Mouse (Mus musculus) forebrain, embryonic 12.5 days (tissue): ENCODE data around the gene Mllt10. TPM values are rescaled to one million over a fixed set of nuclear protein-coding genes. Genes with fewer than 3 reads are reported as not detected.

Source experiments
- ATAC-seq: fragments of 200-750 bp; cut with Nextera tagmentation; 2 replicates; pipeline ENCODE4 v1.8.0; 2017; ENCODE audit warnings: moderate TSS enrichment; ENCODE audit not compliant: low FRiP score
- H3K27ac ChIP-seq: fragments of 300-500 bp; sonication (generic); 2 replicates; pipeline ENCODE4 v1.5.1; 2016; ENCODE audit warnings: mild to moderate bottlenecking
- H3K27me3 ChIP-seq: fragments of 300-500 bp; sonication (generic); 2 replicates; pipeline ENCODE4 v1.6.1; 2016; ENCODE audit warnings: mild to moderate bottlenecking
- H3K36me3 ChIP-seq: fragments of 300-500 bp; sonication (generic); replicated peaks from 2 replicates; pipeline ENCODE4 v1.6.1; 2016; ENCODE audit warnings: mild to moderate bottlenecking
- H3K4me1 ChIP-seq: fragments of 300-500 bp; sonication (generic); 2 replicates; pipeline ENCODE4 v1.6.1; 2016
- H3K4me2 ChIP-seq: fragments of 300-500 bp; sonication (generic); 2 replicates; pipeline ENCODE4 v1.6.1; 2016; ENCODE audit warnings: mild to moderate bottlenecking, moderate library complexity
- H3K4me3 ChIP-seq: fragments of 300-500 bp; sonication (generic); replicated peaks from 2 replicates; pipeline ENCODE4 v1.5.1; 2016; ENCODE audit warnings: mild to moderate bottlenecking
- H3K9ac ChIP-seq: fragments of 300-500 bp; sonication (generic); 2 replicates; pipeline ENCODE4 v1.6.1; 2016; ENCODE audit warnings: mild to moderate bottlenecking
- H3K9me3 ChIP-seq: fragments of 300-500 bp; sonication (generic); 2 replicates; pipeline ENCODE4 v1.6.1; 2016
- WGBS: fragments of 180-500 bp; shearing (Covaris S2); methylation state at CpG from one replicate; pipeline ENCODE4 v1.1.7; 2016; 5-methylcytosine and 5-hydroxymethylcytosine counted together
- polyA plus RNA-seq: library from polyadenylated mRNA; unstranded; fragments of >200 nt; fragmentation: Nextera tagmentation; extraction: Ambion mirVana; gene quantifications from 2 replicates; pipeline ENCODE4 v1.2.1, GENCODE M21; 2016

The Mllt10 gene
- 61.7 and 76.8 TPM in 2 replicates for polyA plus RNA-seq

DNA sequence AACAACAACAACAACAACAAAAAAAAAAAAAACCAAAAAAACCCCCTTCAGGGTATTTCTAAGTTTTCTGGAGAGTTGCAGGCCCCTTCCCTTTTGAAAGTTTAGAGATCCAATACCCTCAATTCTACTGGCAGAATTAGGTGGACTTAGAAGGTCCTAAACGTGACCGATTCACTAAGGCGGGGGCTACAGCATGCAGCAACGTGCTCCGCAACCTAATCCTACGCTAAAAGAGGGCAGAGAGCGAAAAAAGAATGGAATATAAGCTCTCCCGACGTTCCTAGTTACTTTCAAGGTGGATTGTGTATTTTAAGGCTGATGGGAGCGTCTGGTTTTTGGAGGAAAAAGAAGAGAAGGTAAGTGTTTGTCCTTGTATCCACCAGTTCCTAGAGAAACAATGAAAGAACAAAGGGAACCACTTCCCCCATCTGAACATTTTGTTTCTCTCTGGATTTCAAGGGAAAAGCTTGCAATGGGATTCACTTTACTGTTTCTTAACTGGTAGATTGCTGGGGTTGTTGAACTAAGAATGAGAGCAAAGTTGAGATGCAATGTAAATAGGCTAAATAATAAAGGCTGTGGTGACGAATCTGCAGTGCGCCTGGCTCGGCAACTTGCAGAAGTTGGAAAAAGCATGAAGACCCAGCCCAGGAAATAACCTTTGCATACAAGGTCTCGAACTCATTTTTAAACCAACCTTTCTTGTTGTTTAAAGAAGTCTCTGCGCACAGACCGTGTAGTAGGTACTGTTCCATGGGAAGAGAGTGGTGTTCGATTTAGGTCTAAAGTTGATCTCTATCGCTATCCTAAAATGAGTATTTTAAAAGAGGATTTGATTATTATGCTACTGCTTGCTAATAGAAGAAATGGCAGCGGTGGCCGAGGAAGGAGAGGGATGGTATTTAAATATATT is at the start of gene Mllt10:
Gene Mllt10, plus strand, starts transcription at position 222 of the 913 bp plus-strand sequence.
- H3K4me2 ChIP-seq, result peak within 1 kb of the TSS; percentile 96
- no peaks in the 10 kb centered on the region for H3K36me3 ChIP-seq
- peak within 1 kb of the TSS; percentile 98 for H3K9ac ChIP-seq
- peak within 1 kb of the TSS; percentile 99 for H3K27ac ChIP-seq
- no peak for ATAC-seq
- no peaks in the 10 kb centered on the region for H3K27me3 ChIP-seq
- H3K4me1 ChIP-seq, result peaks cover 51% of the 10 kb centered on the region
- WGBS, result under 1% methylated on average over 20 of the region's 20 CpGs
- no peaks in the 10 kb centered on the region for H3K9me3 ChIP-seq
- peak within 1 kb of the TSS; percentile 48 for H3K4me3 ChIP-seq

DNA sequence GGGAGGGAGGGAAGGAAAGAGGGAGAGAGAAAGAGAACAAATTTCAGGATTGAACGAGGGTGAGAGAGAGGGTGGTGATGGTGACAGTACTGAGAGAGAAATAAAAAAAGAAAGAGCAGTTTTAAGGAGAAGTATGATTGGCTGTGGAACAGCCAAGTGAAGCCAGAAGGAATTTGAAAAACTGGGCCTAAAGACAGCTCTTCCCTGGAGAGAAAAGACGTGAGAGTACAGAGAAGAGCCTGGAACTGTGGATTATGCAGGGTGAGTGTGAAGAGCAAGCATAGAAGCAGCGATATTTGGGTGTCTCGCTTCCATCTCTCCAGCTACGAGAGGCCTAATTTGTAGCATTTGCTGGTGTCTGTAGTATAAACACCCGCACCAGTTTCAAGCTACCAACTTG is 43.8 kb upstream of the Mllt10 start:
- Histone ChIP-seq H3K4me1 (no peaks in the 10 kb centered on the region), H3K27ac (no peak overlapping the region), H3K9me3 (no peaks in the 10 kb centered on the region), H3K36me3 (no peaks in the 10 kb centered on the region), H3K27me3 (no peaks in the 10 kb centered on the region), H3K4me2 (no peak overlapping the region), H3K9ac (no peak overlapping the region), H3K4me3 (no peak overlapping the region)
- no peak for ATAC-seq
- 91% methylated on average over 6 of the region's 6 CpGs for WGBS

- H3K4me1 ChIP-seq, result no peaks in the 10 kb centered on the region
- H3K27ac ChIP-seq, result no peak overlapping the region
- no peaks in the 10 kb centered on the region for H3K27me3 ChIP-seq
- no peaks in the 10 kb centered on the region for H3K9me3 ChIP-seq
- ATAC-seq, result no peak
- no peak overlapping the region for H3K9ac ChIP-seq
- no peak overlapping the region for H3K4me3 ChIP-seq
- no peak overlapping the region for H3K4me2 ChIP-seq
- no peaks in the 10 kb centered on the region for H3K36me3 ChIP-seq
- WGBS, result 95% methylated on average over 3 of the region's 3 CpGs
Measured at GRCm38 (mm10) chr2:18012866-18013265, 42.2 kb upstream of the Mllt10 start.

- Histone ChIP-seq H3K27me3 (no peaks in the 10 kb centered on the region), H3K9me3 (no peaks in the 10 kb centered on the region), H3K4me3 (no peak overlapping the region), H3K27ac (no peak overlapping the region), H3K36me3 (no peaks in the 10 kb centered on the region), H3K9ac (no peak overlapping the region), H3K4me1 (no peaks in the 10 kb centered on the region), H3K4me2 (no peak overlapping the region)
- 49% methylated on average over 3 of the region's 3 CpGs for WGBS
- no peak for ATAC-seq
Measured at GRCm38 (mm10) chr2:18015581-18015980, 39.5 kb upstream of the Mllt10 start.

DNA sequence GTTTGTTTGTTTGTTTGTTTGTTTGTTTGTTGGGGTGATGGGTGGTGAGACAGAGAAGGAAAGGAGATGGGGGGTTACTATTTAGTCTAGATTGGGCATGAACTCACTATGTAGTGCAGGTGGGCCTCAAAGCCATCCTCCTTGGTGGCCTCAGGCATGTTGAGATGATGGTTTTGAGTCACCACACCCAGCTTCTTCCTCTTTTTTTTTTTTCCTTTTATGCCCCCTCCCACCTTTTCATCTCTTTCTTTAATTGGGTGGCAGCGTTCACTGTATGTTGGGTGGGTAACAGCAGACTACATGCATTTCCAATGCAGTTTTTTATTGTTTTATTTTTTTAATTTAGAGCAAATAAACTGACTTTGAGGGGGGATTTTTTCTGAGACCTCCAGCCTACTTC is 38.4 kb upstream of the Mllt10 start:
- Histone ChIP-seq H3K9me3 (no peaks in the 10 kb centered on the region), H3K27me3 (no peaks in the 10 kb centered on the region), H3K27ac (no peak overlapping the region), H3K36me3 (no peaks in the 10 kb centered on the region), H3K4me2 (no peak overlapping the region), H3K4me1 (no peaks in the 10 kb centered on the region), H3K9ac (no peak overlapping the region), H3K4me3 (no peak overlapping the region)
- ATAC-seq, result no peak
- 87% methylated on average over 1 of the region's 1 CpGs for WGBS

DNA sequence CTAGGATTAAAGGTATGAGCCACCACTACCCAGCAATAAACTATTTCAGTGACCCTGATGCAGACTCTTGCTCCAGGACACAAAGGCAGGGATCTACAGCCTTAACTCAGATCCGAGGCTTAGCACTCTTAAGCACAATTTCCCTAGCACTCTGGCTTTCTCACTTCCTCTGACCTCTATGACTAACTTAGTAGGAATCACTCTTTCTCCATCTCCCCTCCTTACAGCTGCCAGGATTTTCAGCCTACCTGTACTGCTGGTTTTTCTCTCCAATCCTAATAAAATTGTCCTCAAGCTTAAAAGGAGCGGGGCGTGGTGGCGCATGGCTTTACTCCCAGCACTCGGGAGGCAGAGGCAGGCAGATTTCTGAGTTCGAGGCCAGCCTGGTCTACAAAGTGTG is 37.7 kb upstream of the Mllt10 start:
- Histone ChIP-seq H3K36me3 (no peaks in the 10 kb centered on the region), H3K27me3 (no peaks in the 10 kb centered on the region), H3K27ac (no peak overlapping the region), H3K4me3 (no peak overlapping the region), H3K4me1 (no peaks in the 10 kb centered on the region), H3K9me3 (no peaks in the 10 kb centered on the region), H3K9ac (no peak overlapping the region), H3K4me2 (no peak overlapping the region)
- 96% methylated on average over 6 of the region's 6 CpGs for whole genome bisulfite sequencing
- ATAC-seq, result no peak

DNA sequence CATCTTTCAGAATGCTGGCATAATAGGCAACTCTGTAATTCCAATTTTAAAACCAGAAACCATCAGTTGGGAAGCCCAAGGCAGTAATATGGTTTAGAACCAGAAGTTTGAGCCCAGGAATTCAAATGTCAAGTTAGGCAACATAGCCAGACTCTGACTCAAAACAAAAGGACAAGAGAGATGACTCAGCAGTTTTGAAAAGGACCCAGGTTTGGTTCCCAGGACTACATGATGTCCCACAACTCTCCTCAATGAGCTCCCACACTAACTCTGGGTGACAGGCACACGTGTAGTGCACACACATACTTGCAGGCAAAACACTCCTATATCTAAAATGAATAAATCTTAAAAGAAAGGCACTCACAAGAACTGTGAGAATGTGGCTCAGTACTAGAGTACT is 35.9 kb upstream of the Mllt10 start:
- Histone ChIP-seq H3K27ac (no peak overlapping the region), H3K4me3 (no peak overlapping the region), H3K9me3 (no peaks in the 10 kb centered on the region), H3K9ac (no peak overlapping the region), H3K4me1 (no peaks in the 10 kb centered on the region), H3K4me2 (no peak overlapping the region), H3K36me3 (no peaks in the 10 kb centered on the region), H3K27me3 (no peaks in the 10 kb centered on the region)
- 84% methylated on average over 1 of the region's 1 CpGs for WGBS
- ATAC-seq, result no peak

DNA sequence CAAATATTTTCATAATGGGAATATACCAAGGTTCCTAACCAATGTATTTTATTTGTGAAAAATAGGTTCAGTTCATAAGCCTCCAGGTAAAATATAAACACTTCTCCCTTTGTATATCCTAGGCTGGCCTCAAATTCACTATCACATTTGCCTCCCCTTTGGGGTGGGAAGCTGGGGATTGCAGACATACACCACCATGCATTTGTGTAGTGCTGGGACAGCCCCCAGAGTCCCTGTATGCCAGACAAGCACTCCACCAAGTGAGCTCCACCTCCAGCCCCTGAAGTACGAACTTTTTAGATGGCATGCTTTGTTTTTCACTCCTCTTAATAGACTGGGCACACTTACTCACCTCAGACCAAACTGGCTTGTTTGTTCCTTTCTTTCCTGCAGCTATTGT is 32.2 kb upstream of the Mllt10 start:
- H3K4me1 ChIP-seq, result peaks cover 21% of the 10 kb centered on the region
- WGBS, result 41% methylated on average over 1 of the region's 1 CpGs
- ATAC-seq, result no peak
- H3K36me3 ChIP-seq, result no peaks in the 10 kb centered on the region
- H3K4me3 ChIP-seq, result no peak overlapping the region
- no peak overlapping the region for H3K27ac ChIP-seq
- H3K4me2 ChIP-seq, result no peak overlapping the region
- H3K27me3 ChIP-seq, result no peaks in the 10 kb centered on the region
- no peak overlapping the region for H3K9ac ChIP-seq
- no peaks in the 10 kb centered on the region for H3K9me3 ChIP-seq

GRCm38 (mm10) chr2:18025116-18025515 is 29.9 kb upstream of the Mllt10 start:
- Histone ChIP-seq H3K4me2 (peak overlapping the region; percentile 83), H3K4me1 (peaks cover 28% of the 10 kb centered on the region), H3K9me3 (no peaks in the 10 kb centered on the region), H3K9ac (0 out of 2 replicates have a peak overlapping the region, but pooled peaks have one; percentile 95), H3K27ac (no peak overlapping the region), H3K4me3 (peak overlapping the region; percentile 67), H3K27me3 (no peaks in the 10 kb centered on the region), H3K36me3 (no peaks in the 10 kb centered on the region)
- WGBS, result 12% methylated on average over 5 of the region's 5 CpGs
- ATAC-seq, result no peak

- WGBS, result 0% methylated on average over 14 of the region's 14 CpGs
- Histone ChIP-seq H3K4me2 (peak overlapping the region; percentile 83), H3K27ac (peak overlapping the region; percentile 100), H3K4me1 (peaks cover 31% of the 10 kb centered on the region), H3K4me3 (peak overlapping the region; percentile 67), H3K9me3 (no peaks in the 10 kb centered on the region), H3K27me3 (no peaks in the 10 kb centered on the region), H3K9ac (peak overlapping the region; percentile 95), H3K36me3 (no peaks in the 10 kb centered on the region)
- ATAC-seq, result no peak
Measured at GRCm38 (mm10) chr2:18025781-18026115, 29.3 kb upstream of the Mllt10 start.

- peak overlapping the region; percentile 67 for H3K4me3 ChIP-seq
- peak; percentile 7 for ATAC-seq
- under 1% methylated on average over 44 of the region's 44 CpGs for WGBS
- H3K9ac ChIP-seq, result peak overlapping the region; percentile 95
- no peaks in the 10 kb centered on the region for H3K9me3 ChIP-seq
- H3K4me2 ChIP-seq, result peak overlapping the region; percentile 83
- H3K36me3 ChIP-seq, result no peaks in the 10 kb centered on the region
- H3K27me3 ChIP-seq, result no peaks in the 10 kb centered on the region
- peak overlapping the region; percentile 100 for H3K27ac ChIP-seq
- peaks cover 36% of the 10 kb centered on the region for H3K4me1 ChIP-seq
Measured at GRCm38 (mm10) chr2:18026116-18026947, 28.7 kb upstream of the Mllt10 start.

- H3K4me1 ChIP-seq, result peaks cover 48% of the 10 kb centered on the region
- ATAC-seq, result peak; percentile 83
Measured at GRCm38 (mm10) chr2:18027448-18028139, 27.4 kb upstream of the Mllt10 start.

More at GRCm38 (mm10) chr2:18027448-18028139, 27.4 kb upstream of the Mllt10 start:
- Histone ChIP-seq H3K4me2 (peak overlapping the region; percentile 83), H3K27me3 (no peaks in the 10 kb centered on the region), H3K9me3 (no peaks in the 10 kb centered on the region), H3K9ac (peak overlapping the region; percentile 95), H3K4me3 (peak overlapping the region; percentile 67), H3K36me3 (no peaks in the 10 kb centered on the region), H3K27ac (peak overlapping the region; percentile 100)
- 0% methylated on average over 43 of the region's 44 CpGs for WGBS
